Comparison of ENCODE assay signal across 14 mouse cellular contexts in genomic region chr8:47538323-47538722, GRCm38 (mm10).
"Had no signal": no experiment of that assay in that cellular context is flagged by ENCODE, and none has a peak within 500 bp of the region (broad histone marks: within the 10 kb centered on the region; RNA-seq: fewer than 3 reads in every experiment).

No protein-coding gene starts in this region.

- H3K4me2 ChIP-seq: limb, embryonic 12.5 days; neural tube, embryonic 15.5 days had no signal

- H3K9me3 ChIP-seq: limb, embryonic 12.5 days; midbrain, embryonic 10.5 days; neural tube, embryonic 15.5 days had no signal

- ATAC-seq: intestine, embryonic 16.5 days; lung, postnatal 0 days had no signal

- H3K27ac ChIP-seq: limb, embryonic 12.5 days; liver, embryonic 14.5 days; midbrain, embryonic 10.5 days; neural tube, embryonic 15.5 days; stomach, postnatal 0 days had no signal

- H3K27me3 ChIP-seq: limb, embryonic 12.5 days; neural tube, embryonic 15.5 days had no signal

- DNase-seq: liver; lung, adult 2 months; lung, postnatal 36 days; midbrain, embryonic 14.5 days; thymus, adult 2 months; thymus, postnatal 25 days had no signal

- H3K4me3 ChIP-seq: limb, embryonic 12.5 days; midbrain, embryonic 10.5 days; myocyte; neural tube, embryonic 15.5 days had no signal

- H3K9ac ChIP-seq: limb, embryonic 12.5 days; liver, embryonic 14.5 days; neural tube, embryonic 15.5 days had no signal
